Mouse (Mus musculus) forebrain, embryonic 12.5 days (tissue): Measurements from ENCODE around the gene Msh5. TPM values are rescaled to one million over a fixed set of nuclear protein-coding genes. Genes with fewer than 3 reads are reported as not detected.

Experiments used
- ATAC-seq: fragments of 200-750 bp; cut with Nextera tagmentation; 2 replicates; pipeline ENCODE4 v1.8.0; 2017; ENCODE audit warnings: moderate TSS enrichment; ENCODE audit not compliant: low FRiP score
- H3K27ac ChIP-seq: fragments of 300-500 bp; sonication (generic); 2 replicates; pipeline ENCODE4 v1.5.1; 2016; ENCODE audit warnings: mild to moderate bottlenecking
- H3K27me3 ChIP-seq: fragments of 300-500 bp; sonication (generic); 2 replicates; pipeline ENCODE4 v1.6.1; 2016; ENCODE audit warnings: mild to moderate bottlenecking
- H3K36me3 ChIP-seq: fragments of 300-500 bp; sonication (generic); replicated peaks from 2 replicates; pipeline ENCODE4 v1.6.1; 2016; ENCODE audit warnings: mild to moderate bottlenecking
- H3K4me1 ChIP-seq: fragments of 300-500 bp; sonication (generic); 2 replicates; pipeline ENCODE4 v1.6.1; 2016
- H3K4me2 ChIP-seq: fragments of 300-500 bp; sonication (generic); 2 replicates; pipeline ENCODE4 v1.6.1; 2016; ENCODE audit warnings: mild to moderate bottlenecking, moderate library complexity
- H3K4me3 ChIP-seq: fragments of 300-500 bp; sonication (generic); replicated peaks from 2 replicates; pipeline ENCODE4 v1.5.1; 2016; ENCODE audit warnings: mild to moderate bottlenecking
- H3K9ac ChIP-seq: fragments of 300-500 bp; sonication (generic); 2 replicates; pipeline ENCODE4 v1.6.1; 2016; ENCODE audit warnings: mild to moderate bottlenecking
- H3K9me3 ChIP-seq: fragments of 300-500 bp; sonication (generic); 2 replicates; pipeline ENCODE4 v1.6.1; 2016
- WGBS: fragments of 180-500 bp; shearing (Covaris S2); methylation state at CpG from one replicate; pipeline ENCODE4 v1.1.7; 2016; 5-methylcytosine and 5-hydroxymethylcytosine counted together
- polyA plus RNA-seq: library from polyadenylated mRNA; unstranded; fragments of >200 nt; fragmentation: Nextera tagmentation; extraction: Ambion mirVana; gene quantifications from 2 replicates; pipeline ENCODE4 v1.2.1, GENCODE M21; 2016

The Msh5 gene
- polyA plus RNA-seq, 1 experiment from 2014 or later, result 5.3 TPM

DNA sequence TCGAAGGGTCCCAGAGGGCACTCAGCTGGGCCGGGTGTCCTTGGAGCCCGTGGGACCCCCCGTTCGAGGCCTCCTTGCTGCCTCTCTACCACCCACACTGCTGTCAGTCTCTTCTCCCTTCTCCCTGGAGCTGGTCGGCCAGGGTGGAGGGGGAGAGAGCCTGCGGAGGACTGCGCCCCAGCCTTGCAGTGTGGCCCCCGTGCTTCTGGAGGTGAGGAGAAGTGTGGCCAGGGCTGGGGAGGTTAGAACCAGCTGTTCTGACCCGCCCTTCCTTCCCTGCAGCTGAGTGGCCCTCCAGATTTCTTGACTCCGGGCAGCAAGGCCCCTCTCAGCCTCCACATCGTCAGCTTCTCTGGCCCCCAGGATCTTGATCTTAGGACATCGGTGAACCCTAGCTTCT lies 22.3 kb downstream of the Msh5 start:
- Histone ChIP-seq H3K4me3 (no peak overlapping the region), H3K36me3 (no peaks in the 10 kb centered on the region), H3K9me3 (no peaks in the 10 kb centered on the region), H3K9ac (no peak overlapping the region), H3K4me2 (no peak overlapping the region), H3K4me1 (peaks cover 38% of the 10 kb centered on the region), H3K27me3 (no peaks in the 10 kb centered on the region), H3K27ac (no peak overlapping the region)
- WGBS, result 84% methylated on average over 13 of the region's 13 CpGs
- no peak for ATAC-seq

DNA sequence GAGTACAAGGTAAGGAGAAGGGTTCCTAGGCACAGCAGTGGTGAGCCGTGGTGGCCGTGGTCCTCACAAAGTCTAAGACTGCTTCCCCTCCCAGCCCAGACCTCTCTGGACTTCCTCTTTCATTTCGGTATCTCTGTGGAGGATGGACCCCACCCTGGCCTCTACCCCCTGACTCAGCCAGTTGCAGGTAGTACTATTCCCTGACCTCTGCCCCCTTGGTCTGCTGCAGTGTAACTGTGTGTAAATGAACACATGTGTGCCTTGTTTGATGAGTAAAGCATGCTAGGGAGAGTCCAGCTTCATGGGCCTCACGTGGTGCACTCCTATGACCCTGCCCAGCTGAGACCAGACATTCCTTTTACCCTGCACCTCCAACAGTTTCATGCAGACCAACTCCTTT lies 22.8 kb downstream of the Msh5 start:
- Histone ChIP-seq H3K4me3 (no peak overlapping the region), H3K27me3 (no peaks in the 10 kb centered on the region), H3K36me3 (no peaks in the 10 kb centered on the region), H3K9ac (no peak overlapping the region), H3K27ac (no peak overlapping the region), H3K4me2 (no peak overlapping the region), H3K4me1 (peaks cover 38% of the 10 kb centered on the region), H3K9me3 (no peaks in the 10 kb centered on the region)
- ATAC-seq, result no peak
- 84% methylated on average over 4 of the region's 4 CpGs for WGBS

- no peak overlapping the region for H3K9ac ChIP-seq
- no peaks in the 10 kb centered on the region for H3K36me3 ChIP-seq
- peaks cover 37% of the 10 kb centered on the region for H3K4me1 ChIP-seq
- no peak overlapping the region for H3K4me3 ChIP-seq
- no peak overlapping the region for H3K27ac ChIP-seq
- H3K9me3 ChIP-seq, result no peaks in the 10 kb centered on the region
- H3K27me3 ChIP-seq, result no peaks in the 10 kb centered on the region
- no peak for ATAC-seq
- WGBS, result 78% methylated on average over 5 of the region's 5 CpGs
- H3K4me2 ChIP-seq, result no peak overlapping the region
Observed at GRCm38 (mm10) chr17:35023221-35023620, 23.3 kb downstream of the Msh5 start.

DNA sequence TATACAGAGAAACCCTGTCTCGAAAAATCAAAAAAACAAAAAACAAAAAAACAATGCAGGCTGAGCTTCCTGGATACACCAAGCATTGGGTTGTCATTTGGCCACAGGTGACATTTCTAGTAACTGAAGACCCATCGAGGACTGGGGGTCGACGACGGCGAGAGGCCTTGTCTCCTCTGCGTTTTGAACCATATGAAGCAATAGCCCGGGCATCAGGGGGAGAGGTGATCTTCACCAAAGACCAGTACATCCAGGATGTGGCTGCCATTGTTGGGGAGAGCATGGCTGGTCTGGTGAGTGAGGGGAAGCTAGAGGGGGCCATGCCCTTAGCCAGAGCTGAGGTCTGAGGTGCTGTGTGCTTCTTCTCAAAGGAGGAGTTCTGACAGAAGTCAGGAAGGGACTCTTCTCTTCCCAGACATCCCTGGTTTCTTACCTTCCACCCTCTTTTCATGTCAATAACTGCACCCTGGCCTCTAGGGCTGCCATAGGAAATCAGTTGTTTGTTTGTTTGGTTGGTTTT lies 23.9 kb downstream of the Msh5 start:
- no peak for ATAC-seq
- no peak overlapping the region for H3K9ac ChIP-seq
- no peaks in the 10 kb centered on the region for H3K9me3 ChIP-seq
- H3K27me3 ChIP-seq, result no peaks in the 10 kb centered on the region
- no peaks in the 10 kb centered on the region for H3K36me3 ChIP-seq
- no peak overlapping the region for H3K4me2 ChIP-seq
- WGBS, result 95% methylated on average over 8 of the region's 8 CpGs
- no peak overlapping the region for H3K4me3 ChIP-seq
- no peak overlapping the region for H3K27ac ChIP-seq
- H3K4me1 ChIP-seq, result peaks cover 31% of the 10 kb centered on the region

GRCm38 (mm10) chr17:35021842-35022477 lies 24.6 kb downstream of the Msh5 start:
- Histone ChIP-seq H3K4me3 (no peak overlapping the region), H3K27me3 (no peaks in the 10 kb centered on the region), H3K4me1 (peaks cover 24% of the 10 kb centered on the region), H3K36me3 (peaks cover 5% of the 10 kb centered on the region), H3K9me3 (no peaks in the 10 kb centered on the region), H3K27ac (no peak overlapping the region), H3K9ac (no peak overlapping the region), H3K4me2 (peak overlapping the region; percentile 37; the same call in 1 of the 2 replicates)
- ATAC-seq, result no peak
- WGBS, result 56% methylated on average over 6 of the region's 6 CpGs

DNA sequence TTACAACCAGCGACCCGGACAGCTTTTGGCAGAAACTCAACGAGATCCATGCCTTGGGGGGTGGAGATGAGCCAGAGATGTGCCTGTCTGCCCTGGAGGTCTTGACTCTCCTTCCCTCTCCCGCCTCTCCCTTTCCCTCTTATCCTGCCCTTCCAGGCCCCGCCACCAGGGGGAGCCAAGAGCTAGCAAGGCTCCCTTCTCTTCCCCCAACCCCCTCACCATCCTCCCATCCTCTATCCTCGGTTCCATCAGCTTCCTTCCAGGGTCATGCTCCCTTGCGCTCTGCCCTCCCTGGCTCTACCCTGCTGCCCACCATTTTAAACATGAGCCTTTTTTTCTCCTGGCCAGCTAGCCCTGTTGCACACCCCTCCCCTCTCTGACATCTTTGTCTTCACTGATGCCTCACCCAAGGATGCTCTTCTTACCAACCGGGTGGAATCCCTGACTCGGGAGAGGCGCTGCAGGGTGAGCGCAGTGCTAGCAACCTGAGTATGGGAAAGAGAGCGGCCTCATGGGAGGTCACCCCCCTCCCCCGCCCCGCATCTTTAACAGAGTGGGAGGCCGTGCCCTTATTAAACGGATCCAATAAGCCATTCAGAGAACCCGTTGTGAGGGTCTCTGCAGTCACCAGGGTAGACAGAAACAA lies 25.3 kb downstream of the Msh5 start:
- ATAC-seq, result peak; percentile 76
- Histone ChIP-seq H3K36me3 (peaks cover 12% of the 10 kb centered on the region), H3K4me2 (peak overlapping the region; percentile 37), H3K27me3 (no peaks in the 10 kb centered on the region), H3K9ac (no peak overlapping the region), H3K4me3 (0 out of 2 replicates have a peak overlapping the region, but pooled peaks have one; percentile 4), H3K4me1 (peaks cover 20% of the 10 kb centered on the region), H3K9me3 (no peaks in the 10 kb centered on the region), H3K27ac (no peak overlapping the region; the same call in 1 of the 2 replicates)
- WGBS, result 6% methylated on average over 17 of the region's 17 CpGs

- no peak overlapping the region for H3K4me2 ChIP-seq
- no peaks in the 10 kb centered on the region for H3K9me3 ChIP-seq
- WGBS, result 90% methylated on average over 8 of the region's 8 CpGs
- H3K36me3 ChIP-seq, result peaks cover 19% of the 10 kb centered on the region
- H3K4me1 ChIP-seq, result peaks cover 17% of the 10 kb centered on the region
- no peak overlapping the region for H3K9ac ChIP-seq
- no peak overlapping the region for H3K27ac ChIP-seq
- H3K4me3 ChIP-seq, result no peak overlapping the region
- ATAC-seq, result no peak
- H3K27me3 ChIP-seq, result no peaks in the 10 kb centered on the region
Observed at GRCm38 (mm10) chr17:35020551-35020950, 26.0 kb downstream of the Msh5 start.

GRCm38 (mm10) chr17:35019894-35020293 lies 26.7 kb downstream of the Msh5 start:
- H3K4me3 ChIP-seq, result no peak overlapping the region
- H3K9ac ChIP-seq, result no peak overlapping the region
- peaks cover 17% of the 10 kb centered on the region for H3K4me1 ChIP-seq
- H3K9me3 ChIP-seq, result no peaks in the 10 kb centered on the region
- H3K4me2 ChIP-seq, result no peak overlapping the region
- no peaks in the 10 kb centered on the region for H3K27me3 ChIP-seq
- no peak overlapping the region for H3K27ac ChIP-seq
- 82% methylated on average over 11 of the region's 11 CpGs for WGBS
- no peak for ATAC-seq
- peaks cover 26% of the 10 kb centered on the region for H3K36me3 ChIP-seq

DNA sequence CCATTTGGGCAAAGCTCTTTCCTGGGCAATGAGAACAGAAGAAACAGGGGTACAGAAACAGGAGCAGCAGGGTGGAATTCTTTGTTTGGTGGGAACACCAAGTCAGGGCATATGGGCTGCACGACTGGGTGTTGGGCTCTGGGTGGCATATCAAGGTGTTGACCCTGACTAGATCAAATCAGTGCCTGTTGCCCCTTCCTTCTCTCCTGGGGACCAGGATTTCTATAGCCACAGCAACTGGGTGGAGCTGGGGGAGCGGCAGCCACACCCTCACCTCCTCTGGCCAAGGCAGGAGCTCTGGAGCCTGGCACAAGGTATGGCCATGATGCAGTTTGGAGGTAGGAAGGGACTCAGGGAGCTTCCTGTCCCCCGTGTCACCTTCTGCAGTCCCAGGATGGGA lies 28.4 kb downstream of the Msh5 start:
- Histone ChIP-seq H3K36me3 (peaks cover 43% of the 10 kb centered on the region), H3K27me3 (no peaks in the 10 kb centered on the region), H3K27ac (no peak overlapping the region), H3K9me3 (no peaks in the 10 kb centered on the region), H3K9ac (no peak overlapping the region), H3K4me2 (no peak overlapping the region), H3K4me3 (no peak overlapping the region), H3K4me1 (peaks cover 14% of the 10 kb centered on the region)
- ATAC-seq, result no peak
- 82% methylated on average over 3 of the region's 3 CpGs for WGBS

- Histone ChIP-seq H3K9ac (no peak overlapping the region), H3K4me3 (no peak overlapping the region), H3K4me1 (peaks cover 14% of the 10 kb centered on the region), H3K9me3 (no peaks in the 10 kb centered on the region), H3K27ac (no peak overlapping the region), H3K36me3 (peaks cover 48% of the 10 kb centered on the region), H3K27me3 (no peaks in the 10 kb centered on the region), H3K4me2 (no peak overlapping the region)
- 75% methylated on average over 14 of the region's 14 CpGs for WGBS
- ATAC-seq, result no peak
Observed at GRCm38 (mm10) chr17:35017706-35018030, 28.9 kb downstream of the Msh5 start.

- no peak overlapping the region for H3K4me3 ChIP-seq
- no peaks in the 10 kb centered on the region for H3K27me3 ChIP-seq
- H3K4me2 ChIP-seq, result no peak overlapping the region
- H3K9me3 ChIP-seq, result no peaks in the 10 kb centered on the region
- H3K36me3 ChIP-seq, result peaks cover 54% of the 10 kb centered on the region
- 79% methylated on average over 10 of the region's 10 CpGs for WGBS
- peaks cover 14% of the 10 kb centered on the region for H3K4me1 ChIP-seq
- no peak for ATAC-seq
- H3K9ac ChIP-seq, result no peak overlapping the region
- H3K27ac ChIP-seq, result peak overlapping the region; percentile 46; the same call in 1 of the 2 replicates
Observed at GRCm38 (mm10) chr17:35016791-35017705, 29.5 kb downstream of the Msh5 start.

GRCm38 (mm10) chr17:35016376-35016775 lies 30.2 kb downstream of the Msh5 start, which contains the start of gene Vwa7:
Gene Vwa7, plus strand, starts transcription at chr17:35016579.
- Histone ChIP-seq H3K4me3 (0 out of 2 replicates have a peak within 1 kb of the TSS, but pooled peaks have one; percentile 0), H3K36me3 (peaks cover 61% of the 10 kb centered on the region), H3K9ac (no peak within 1 kb of the TSS), H3K4me2 (no peak within 1 kb of the TSS), H3K27ac (peak within 1 kb of the TSS; percentile 46; the same call in 1 of the 2 replicates), H3K9me3 (no peaks in the 10 kb centered on the region), H3K4me1 (peaks cover 8% of the 10 kb centered on the region), H3K27me3 (no peaks in the 10 kb centered on the region)
- 62% methylated on average over 12 of the region's 12 CpGs for WGBS
- ATAC-seq, result peak; percentile 31; the same call in 1 of the 2 replicates
